Mouse (Mus musculus): Measurements from ENCODE around the gene Gm6882. TPM values are rescaled to one million over a fixed set of nuclear protein-coding genes. Genes with fewer than 3 reads are reported as not detected.
"Not testable (repeated sequence)": the region's sequence is repeated elsewhere in the genome, so short reads cannot be mapped to it uniquely, and the experiment has no call there.

Gene Gm6882
- polyA plus RNA-seq (2016; fragmentation: Nextera tagmentation; extraction: Ambion mirVana), result not detected in 2 replicates

DNA sequence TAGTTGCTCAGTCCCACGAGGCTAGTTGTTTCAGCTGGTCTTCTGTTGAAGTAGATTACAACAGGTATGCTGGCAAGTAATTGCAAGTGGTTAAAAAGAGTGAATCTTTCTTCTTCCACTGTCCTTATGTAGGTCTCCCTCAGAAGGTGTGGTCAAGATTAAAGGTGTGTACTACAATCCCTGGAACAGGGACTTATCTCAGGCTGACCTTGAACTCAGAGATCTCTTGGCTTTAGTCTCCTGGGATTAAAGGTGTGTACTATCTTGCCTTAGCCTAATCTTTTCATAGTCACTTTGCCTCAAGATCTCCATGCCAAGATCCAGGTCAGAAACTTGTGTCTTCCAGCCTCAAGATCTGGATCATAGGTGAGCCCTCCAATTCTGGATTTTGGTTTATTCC, at the start of gene Gm6882:
Gene Gm6882, minus strand, starts transcription at position 101 of the 400 bp plus-strand sequence.
- 36% methylated on average over 1 of the region's 1 CpGs for WGBS

More for the DNA sequence above, at the start of gene Gm6882:
- not testable (repeated sequence) for H3K4me3 ChIP-seq; H3K9me3 ChIP-seq; ATAC-seq (ENCODE audit: low FRiP score, low read depth); H3K36me3 ChIP-seq; H3K9ac ChIP-seq; H3K4me2 ChIP-seq (replicated peaks); H3K27ac ChIP-seq; H3K27me3 ChIP-seq (replicated peaks); H3K4me1 ChIP-seq

Other genes with a start within 250 kb of the Gm6882 start
- gene Gm5157, start 242.3 kb downstream of the Gm6882 start, polyA plus RNA-seq (2016; fragmentation: Nextera tagmentation; extraction: Ambion mirVana), result not detected in 2 replicates
- not detected in 2 replicates for gene Vmn1r124, start 172.1 kb downstream of the Gm6882 start, polyA plus RNA-seq (2016; fragmentation: Nextera tagmentation; extraction: Ambion mirVana)
- not detected in 2 replicates for gene Vmn1r125, start 160.6 kb downstream of the Gm6882 start, polyA plus RNA-seq (2016; fragmentation: Nextera tagmentation; extraction: Ambion mirVana)
- gene Vmn1r126, start 131.3 kb downstream of the Gm6882 start, polyA plus RNA-seq (2016; fragmentation: Nextera tagmentation; extraction: Ambion mirVana), result not detected in 2 replicates
- not detected in 2 replicates for gene Vmn1r127, start 112.9 kb downstream of the Gm6882 start, polyA plus RNA-seq (2016; fragmentation: Nextera tagmentation; extraction: Ambion mirVana)
- not detected in 2 replicates for gene Vmn1r128, start 83.4 kb downstream of the Gm6882 start, polyA plus RNA-seq (2016; fragmentation: Nextera tagmentation; extraction: Ambion mirVana)
- gene Vmn1r129, start 71.5 kb downstream of the Gm6882 start, polyA plus RNA-seq (2016; fragmentation: Nextera tagmentation; extraction: Ambion mirVana), result not detected in 2 replicates
- not detected in 2 replicates for gene Vmn1r130, start 79.0 kb upstream of the Gm6882 start, polyA plus RNA-seq (2016; fragmentation: Nextera tagmentation; extraction: Ambion mirVana)
- not detected in 2 replicates for gene Vmn1r131, start 113.3 kb upstream of the Gm6882 start, polyA plus RNA-seq (2016; fragmentation: Nextera tagmentation; extraction: Ambion mirVana)
- gene Vmn1r132, start 181.3 kb upstream of the Gm6882 start, polyA plus RNA-seq (2016; fragmentation: Nextera tagmentation; extraction: Ambion mirVana), result not detected in 2 replicates

Measured in neural tube, embryonic 12.5 days (tissue).